Mouse (Mus musculus): Measurements from ENCODE around the gene Hinfp.

- TF ChIP-seq CTCF (IDR thresholded peaks at IDR 0.05; ENCODE audit: low read depth, low read length) (no peak), GATA1 (IDR thresholded peaks at IDR 0.05; ENCODE audit: borderline replicate concordance, low read length) (no peak)
Observed at GRCm38 (mm10) chr9:44325768-44326370, 20.4 kb upstream of the Hinfp start, which contains the start of gene Dpagt1.

Data from G1E (cell line).